Mouse (Mus musculus) bone marrow, adult 2 months (tissue): ENCODE results near the gene Rasl12.
A peak's percentile ranks its signal among the peaks of the same experiment; 100 is the strongest.

ENCODE experiments used
- CTCF ChIP-seq: fragments of 200-500 bp; IDR thresholded peaks from 2 replicates; pipeline ENCODE4 v1.5.1; 2011; ENCODE audit warnings: low read length, control low read depth; ENCODE audit not compliant: control insufficient read depth, insufficient read depth
- POLR2A ChIP-seq: fragments of 200-500 bp; IDR thresholded peaks from 2 replicates; pipeline ENCODE4 v1.6.1; 2011; ENCODE audit warnings: low read depth, mild to moderate bottlenecking, control low read depth, low read length, borderline replicate concordance; ENCODE audit not compliant: control insufficient read depth

GRCm38 (mm10) chr9:65434140-65434539 is 35.8 kb downstream of the Rasl12 start:
- peak; percentile 72 for TF ChIP-seq CTCF
- TF ChIP-seq POLR2A, result no peak
